Mouse (Mus musculus): ENCODE results near the gene Lsm4.

GRCm38 (mm10) chr8:70627041-70627440, 46.0 kb upstream of the Lsm4 start:
- no peak for TF ChIP-seq CTCF (IDR thresholded peaks at IDR 0.05; ENCODE audit: borderline replicate concordance, control insufficient read depth, extremely low read depth, insufficient read depth, low read length, poor library complexity)
- TF ChIP-seq POLR2A (IDR thresholded peaks at IDR 0.05; ENCODE audit: control insufficient read depth, extremely low read depth, insufficient read depth, low read length, poor library complexity) = no peak
